Mouse (Mus musculus) urinary bladder, postnatal 10 days (tissue): ENCODE measurements at regions not wholly inside any gene's neighbourhood (a gene's known extent, or its start where the extent isn't known, plus 50 kb on each side); places are given as distances from the start of the nearest gene placed in this dataset.

Source experiments
- DNase-seq: peaks from one replicate; pipeline ENCODE4 v3.0.0; 2022; ENCODE audit warnings: low spot score

DNA sequence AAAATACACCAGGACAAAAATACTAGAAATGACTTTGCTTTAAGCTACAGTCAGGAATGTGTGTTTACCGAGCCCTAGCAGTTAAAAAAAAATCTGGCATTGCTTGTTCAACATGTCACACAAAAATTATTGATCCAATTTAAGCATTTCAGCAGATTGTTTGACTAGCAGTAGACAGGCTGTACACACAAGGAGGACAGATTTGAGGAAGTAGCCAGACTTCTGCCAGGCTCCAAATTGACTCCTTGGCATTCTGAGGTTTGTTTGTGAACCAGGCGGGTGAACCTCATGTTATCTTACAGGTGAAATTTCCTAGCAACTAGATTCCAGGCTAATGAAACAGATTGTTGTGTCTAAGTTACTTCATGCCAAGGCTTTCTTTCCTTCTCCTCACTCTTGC lies 348.8 kb downstream of the Hs3st3b1 start:
- no peak for DNase-seq

DNA sequence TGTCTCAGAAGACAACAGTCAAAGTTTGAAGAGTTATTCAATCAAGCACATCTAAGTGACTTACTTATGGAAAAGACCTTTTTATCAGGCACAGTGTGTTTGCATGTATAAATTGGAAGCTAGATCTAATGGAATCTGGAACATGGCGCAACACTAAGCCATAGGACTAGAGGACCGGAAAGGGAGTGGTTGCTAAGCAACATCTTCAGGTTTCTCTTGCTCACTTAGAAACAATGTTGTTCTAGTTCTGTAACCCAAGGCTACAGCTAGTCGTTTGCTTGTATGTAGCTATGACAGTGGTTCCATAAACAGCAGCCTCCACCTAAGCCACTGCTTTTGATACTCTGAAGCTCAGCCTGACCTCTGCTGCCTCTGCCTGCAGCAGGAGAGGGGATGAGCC lies 338.8 kb downstream of the Hs3st3b1 start:
- DNase-seq: no peak

DNA sequence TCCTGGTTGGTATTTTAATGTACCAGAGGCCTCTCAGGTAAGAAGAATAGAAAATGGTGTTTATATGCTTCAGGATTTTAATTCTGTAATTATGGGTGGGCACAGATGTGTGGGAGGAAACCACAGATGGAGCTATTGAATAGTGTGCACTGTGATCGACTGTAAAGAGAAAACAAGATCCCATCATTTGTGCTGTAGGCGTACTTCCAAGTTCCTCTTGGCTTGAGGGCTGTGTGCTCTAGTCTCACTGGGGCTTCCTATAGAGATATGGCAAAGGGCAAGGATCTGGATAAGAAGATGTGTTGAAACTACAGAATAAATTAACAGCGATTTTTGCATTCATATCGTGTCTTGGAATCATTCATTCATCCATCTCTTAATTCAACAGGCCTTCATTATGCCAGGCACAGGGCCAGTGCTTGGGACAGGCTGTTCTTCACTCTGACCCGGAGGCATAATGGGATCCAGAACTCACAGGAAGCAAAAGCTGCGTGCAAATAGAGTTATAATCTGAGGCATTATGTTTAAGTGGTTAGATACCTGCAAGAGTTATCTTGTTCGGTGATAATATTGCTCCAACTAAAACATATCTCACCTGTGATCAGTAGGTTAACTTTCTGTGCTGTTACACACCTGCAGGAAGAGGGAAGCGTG lies 336.7 kb downstream of the Hs3st3b1 start:
- DNase-seq: no peak

DNA sequence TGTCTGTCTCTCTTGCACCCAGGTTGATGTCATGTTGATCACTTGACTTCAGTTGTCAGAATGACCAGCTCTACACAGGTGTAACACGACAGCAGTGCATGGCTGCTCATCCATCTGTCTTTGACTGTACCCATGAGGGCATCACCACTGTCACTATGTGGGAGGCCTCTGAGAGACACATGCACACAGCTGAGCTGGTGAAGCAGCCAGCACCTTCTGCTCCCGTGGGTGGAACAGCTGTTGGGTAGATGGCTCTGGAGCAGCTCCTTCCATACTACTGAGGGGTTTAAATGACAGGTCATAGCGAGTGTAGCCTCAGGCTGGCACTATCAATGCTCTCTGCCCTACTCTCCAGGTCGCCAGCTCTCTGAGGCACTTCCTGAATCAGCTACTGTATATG lies 301.9 kb downstream of the Hs3st3b1 start:
- no peak for DNase-seq

DNA sequence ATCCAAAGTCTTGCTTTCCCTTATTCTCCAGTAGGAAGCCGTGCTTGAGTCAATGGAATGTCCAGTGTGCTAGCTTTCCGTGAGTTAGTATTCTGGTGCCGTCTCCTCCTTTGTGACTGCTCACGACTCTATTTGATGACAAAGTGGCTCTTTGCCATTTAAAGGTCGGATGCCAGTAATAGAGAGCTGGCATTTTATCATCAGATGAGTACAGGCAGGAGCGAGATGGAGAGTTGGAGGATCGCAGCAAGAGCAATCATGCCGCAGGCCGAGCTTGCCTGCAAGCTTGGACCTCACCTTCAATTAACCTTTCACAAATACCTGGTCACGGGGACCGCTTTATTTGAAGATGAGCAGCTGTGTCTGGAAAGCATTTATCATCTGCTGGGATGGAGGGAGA lies 291.8 kb downstream of the Hs3st3b1 start:
- no peak for DNase-seq

DNA sequence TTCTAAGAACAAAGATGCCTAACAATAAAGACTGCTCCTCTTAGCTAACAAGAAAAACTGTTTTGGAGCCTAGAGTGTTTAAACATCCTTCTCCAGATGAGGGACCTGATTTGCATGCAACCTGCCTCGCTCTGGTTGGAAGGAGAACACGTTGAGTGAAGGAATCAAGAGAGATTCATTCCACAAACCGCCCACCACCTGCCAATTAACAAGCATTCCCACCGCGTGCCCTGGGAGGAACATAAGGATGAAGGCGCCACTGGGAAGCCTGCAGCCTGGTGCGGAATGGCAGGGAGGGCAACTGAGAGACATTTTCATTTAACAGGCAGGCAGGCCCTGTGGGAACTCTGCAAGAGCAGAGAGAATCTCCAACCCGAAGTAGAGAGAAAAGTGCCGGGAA lies 265.0 kb downstream of the Hs3st3b1 start:
- no peak for DNase-seq

DNA sequence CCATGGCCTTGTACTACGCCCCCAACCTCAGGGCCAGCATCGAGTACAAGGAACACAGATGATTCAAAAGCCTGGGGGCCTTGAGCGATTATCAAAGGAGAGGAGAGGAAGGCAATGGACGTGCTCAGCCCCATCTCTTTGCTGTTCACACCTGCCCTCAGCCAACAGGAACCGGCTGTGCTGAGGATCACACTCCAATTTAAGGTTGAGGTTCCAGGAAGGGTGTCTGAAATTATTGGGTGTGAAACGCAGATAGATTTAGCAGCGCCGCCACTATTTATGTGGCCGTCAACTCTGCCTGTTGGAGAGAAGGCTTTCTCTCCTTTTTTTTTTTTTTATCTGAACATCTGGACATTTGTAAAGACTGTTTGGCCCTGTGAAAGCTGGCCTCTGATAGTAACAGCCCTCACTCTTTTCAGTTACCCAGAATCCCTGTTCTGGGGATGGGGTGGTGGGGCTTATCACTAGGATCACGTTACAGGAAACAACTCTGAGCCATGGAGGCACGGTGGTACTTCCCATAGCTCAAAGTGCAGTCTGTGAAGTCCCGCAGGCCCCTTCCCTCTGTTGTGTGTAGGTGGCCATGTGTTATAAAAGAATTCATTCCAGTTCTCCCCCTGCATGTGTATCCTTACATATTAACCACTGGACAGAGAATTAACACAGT lies 256.7 kb downstream of the Hs3st3b1 start:
- no peak for DNase-seq

DNA sequence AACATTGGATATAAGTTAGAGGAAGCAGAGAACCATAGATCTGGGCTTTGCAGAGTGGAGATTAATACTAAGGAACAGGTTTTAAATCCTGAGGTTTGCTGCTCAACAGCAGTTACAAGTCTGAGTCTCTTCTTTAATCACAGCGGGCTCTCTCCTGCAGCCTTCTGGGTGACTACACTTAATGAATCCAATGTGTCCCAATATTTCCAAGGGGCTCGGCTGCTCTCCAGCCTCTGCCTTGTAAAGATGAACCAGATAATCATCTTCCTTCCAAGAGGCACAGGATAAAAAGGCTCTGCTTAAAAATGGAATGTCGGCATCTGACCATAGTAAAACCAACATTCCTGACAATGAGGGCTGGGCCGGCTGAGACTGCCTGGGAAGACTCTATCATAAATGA lies 251.6 kb downstream of the Hs3st3b1 start:
- no peak for DNase-seq

DNA sequence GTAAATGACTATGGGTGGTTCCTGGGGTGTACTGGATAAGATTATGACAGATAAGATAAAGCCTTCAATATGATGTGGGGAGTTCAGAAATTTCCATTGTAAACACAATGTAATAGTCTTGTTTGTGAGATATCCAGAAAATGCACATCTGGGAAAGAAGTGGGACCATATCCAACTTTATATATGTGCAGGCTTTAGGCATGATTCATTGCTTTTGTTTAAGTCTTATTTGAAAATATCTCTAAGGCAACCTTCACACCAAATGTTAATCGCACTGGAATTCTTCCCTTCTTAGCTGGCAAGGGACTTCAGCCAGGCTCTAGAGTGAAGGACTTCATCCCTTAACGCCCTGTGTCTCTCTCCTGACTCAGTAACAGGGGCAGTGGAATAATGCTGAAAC lies 250.3 kb downstream of the Hs3st3b1 start:
- DNase-seq: no peak

DNA sequence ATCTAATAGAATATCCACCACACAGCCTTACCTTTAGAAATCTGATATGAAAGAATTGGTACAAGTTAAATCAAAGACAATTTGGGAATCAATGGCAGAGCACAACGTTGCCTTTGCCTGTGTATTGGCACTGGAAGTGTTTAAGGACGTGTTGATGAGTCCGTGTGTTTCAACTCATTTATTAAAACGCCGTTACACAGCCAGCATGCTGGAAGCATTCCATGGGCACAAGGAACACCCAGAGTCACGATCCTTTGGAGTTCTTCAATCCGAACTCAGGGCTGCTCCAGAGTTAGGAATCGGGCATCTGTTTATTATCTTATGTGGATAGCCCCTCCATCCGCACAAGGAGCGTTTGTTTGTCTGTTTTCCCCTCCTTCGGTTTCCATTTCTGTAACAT lies 244.2 kb downstream of the Hs3st3b1 start:
- DNase-seq: no peak

DNA sequence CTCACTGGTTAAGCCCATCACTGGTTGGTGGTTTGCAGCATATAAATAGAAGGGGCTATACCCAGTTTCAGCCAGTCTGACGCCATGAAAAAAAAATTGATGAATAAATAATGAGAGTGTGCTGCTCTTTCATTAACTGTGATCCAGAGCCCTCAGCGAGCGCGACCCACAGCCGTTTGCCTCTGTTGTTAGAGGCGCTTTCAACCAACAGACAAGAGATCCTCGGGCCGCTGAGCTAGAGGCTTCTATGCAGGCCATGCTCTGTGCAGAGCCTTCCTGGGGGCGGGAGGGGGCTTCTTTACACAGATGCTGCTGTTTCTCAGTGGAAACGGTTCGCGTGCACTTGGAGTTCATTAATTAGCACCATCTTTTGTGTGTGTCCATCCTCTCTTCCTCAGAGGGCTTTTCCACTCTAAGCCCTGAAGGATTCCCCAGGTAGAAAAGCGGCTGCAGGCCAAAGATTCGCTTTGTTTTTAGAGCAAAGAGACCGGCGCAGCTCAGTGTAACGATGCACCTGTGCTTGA lies 243.6 kb downstream of the Hs3st3b1 start:
- DNase-seq: no peak

DNA sequence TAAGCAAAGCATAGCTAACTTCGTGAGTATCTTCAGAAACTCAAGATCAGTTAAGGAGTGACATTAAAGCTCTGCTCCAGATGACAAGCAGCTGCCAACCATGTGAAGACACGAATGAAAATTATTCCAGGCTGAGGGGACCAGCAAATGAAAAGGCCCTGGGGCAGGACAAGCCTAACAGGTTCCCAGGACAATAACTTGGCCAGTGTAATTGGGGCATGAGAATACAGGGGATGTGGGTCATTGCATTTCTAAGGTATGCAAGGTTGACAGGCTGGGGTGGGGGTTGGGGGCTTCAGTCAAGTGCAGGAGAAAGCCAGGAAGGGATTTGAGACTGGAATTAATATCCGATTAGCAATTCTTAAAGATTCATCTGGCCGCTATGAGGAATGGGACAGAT lies 242.6 kb downstream of the Hs3st3b1 start:
- DNase-seq: no peak

DNA sequence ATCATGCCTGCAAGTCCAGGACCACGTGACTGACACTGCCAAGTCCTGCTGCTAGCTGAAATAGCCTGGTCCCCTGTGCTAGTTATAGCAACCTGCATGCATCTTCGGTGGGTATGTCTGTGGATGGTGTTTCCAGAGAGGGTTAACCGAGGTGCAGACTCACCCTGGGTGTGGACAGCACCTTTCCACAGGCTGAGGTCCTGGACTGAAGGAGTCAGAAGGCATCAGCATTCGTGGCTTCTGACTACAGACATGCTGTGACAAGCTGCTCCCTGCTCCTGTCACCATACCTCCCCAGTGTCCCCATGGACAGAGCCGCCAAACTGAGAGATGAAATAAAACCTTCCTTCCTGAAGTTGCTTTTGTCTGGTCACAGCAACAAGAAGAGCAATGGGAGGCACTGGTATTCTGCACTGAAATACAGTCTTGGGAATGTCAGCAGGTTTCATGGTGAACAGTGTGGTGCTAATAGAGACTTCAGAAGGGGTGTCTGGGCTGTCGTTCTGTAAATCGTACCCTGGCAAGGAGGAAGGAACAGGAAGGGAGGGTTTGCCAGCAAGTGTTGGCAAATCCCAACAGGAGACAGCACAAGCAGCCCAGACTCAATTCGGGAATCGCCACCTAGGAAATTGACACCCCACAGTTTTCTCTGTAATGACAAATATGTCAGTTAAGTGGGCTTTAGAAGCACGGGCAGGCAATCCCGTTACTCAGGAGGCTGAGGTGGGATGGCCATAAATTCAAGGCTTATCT lies 237.7 kb downstream of the Hs3st3b1 start:
- no peak for DNase-seq

DNA sequence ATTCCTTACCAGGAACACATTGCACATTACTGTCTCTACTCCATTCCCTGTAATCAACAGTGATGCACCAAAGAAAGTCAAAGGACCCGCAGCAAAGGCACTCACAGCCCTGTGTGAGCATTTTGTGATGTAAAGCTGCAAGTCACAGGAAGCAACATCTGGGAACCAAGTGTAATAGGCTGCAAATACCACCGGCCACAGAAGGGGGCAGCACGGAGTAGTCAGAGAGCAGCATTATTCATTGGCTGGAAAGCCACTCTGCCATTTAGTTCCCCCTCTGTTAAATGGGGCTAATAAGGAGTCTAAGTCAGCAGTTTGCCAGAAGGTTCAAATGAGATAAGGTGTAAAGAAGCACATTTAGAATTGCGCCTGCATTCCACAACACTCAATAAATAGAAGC lies 231.0 kb downstream of the Hs3st3b1 start:
- no peak for DNase-seq

DNA sequence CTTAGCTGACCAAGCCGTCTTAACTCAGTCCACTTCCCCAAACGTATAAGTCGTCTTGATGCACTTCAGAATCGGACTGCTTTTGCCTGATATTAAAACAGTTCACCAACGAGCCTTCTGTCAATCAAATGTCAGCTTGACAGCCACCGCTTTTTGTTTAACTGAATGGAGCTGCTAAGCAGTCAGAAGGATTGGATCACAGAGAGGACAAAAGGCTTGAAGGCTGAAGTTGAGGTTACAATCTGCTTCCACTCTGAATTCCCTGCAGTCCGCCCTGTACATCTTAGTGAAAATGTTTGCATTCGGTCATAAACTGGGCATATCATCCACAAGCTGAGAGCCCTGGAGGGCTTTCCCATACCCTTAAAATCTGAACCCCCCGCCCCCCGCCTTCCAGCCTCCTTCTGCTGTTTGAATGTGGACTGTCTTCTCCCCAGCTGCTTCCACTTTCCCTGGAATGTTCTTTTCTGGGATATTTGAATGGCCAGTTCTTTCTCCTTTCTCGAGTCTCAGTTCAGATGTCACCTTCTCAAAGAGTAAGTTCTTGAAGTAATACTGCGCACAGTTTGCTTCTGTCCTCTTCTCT lies 217.0 kb downstream of the Hs3st3b1 start:
- DNase-seq: no peak

DNA sequence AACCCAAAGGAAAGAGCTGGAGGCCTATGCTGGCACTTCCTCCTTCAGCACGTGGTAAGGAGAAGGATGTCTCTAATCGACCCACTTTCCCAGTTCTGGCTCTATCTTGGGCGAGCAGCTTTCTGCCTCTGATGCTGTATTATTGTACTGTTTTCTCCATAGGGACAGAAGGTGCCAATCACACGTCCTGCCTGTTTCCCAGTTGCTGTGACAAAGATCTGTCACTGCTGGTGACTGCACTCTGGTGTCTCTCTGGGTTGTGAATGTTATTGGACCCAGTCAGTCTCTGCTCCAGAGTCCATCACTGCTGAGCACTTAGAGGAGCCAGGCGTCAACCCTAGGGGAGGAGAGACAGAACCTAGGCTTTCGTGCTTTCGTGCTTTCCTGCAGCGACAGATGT lies 216.0 kb downstream of the Hs3st3b1 start:
- no peak for DNase-seq

DNA sequence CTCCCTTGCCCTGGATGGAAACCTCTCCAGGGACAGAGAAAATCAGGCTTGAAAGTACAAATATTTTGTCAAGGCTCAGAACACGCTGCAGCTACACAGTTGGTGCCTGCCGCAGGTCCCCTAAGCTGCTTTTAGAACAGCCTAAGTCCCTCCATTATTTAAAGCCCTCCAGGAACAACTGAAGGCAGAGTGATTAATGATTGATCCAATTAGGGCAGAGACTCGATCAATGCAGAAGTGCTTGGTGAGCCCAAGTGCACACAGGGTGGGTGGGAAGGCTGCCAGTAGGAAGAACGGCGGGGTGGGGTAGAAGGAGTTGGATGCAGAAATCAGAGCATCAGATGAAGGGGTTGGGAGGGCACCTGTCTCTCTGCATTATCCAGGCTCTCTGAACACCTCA lies 215.0 kb downstream of the Hs3st3b1 start:
- DNase-seq: no peak

DNA sequence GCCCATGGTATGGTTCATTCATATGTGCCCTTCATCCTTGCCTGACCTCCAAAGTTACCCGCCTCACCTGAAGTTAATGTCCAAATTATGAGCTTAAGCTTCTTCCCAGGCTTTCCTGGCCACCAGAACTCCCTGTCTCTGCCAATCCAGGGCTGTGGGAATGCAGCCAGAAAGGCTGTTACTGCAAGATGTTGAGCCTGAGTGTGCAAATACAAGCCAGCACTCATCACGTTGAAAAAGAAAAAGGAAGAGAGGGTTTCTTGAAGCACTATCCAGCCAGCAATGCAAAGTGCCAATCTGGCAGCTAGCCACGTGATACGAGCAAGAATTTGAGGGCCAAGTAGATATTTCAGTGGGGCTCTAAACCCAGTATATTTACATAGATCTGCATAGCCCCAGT lies 213.7 kb downstream of the Hs3st3b1 start:
- no peak for DNase-seq

DNA sequence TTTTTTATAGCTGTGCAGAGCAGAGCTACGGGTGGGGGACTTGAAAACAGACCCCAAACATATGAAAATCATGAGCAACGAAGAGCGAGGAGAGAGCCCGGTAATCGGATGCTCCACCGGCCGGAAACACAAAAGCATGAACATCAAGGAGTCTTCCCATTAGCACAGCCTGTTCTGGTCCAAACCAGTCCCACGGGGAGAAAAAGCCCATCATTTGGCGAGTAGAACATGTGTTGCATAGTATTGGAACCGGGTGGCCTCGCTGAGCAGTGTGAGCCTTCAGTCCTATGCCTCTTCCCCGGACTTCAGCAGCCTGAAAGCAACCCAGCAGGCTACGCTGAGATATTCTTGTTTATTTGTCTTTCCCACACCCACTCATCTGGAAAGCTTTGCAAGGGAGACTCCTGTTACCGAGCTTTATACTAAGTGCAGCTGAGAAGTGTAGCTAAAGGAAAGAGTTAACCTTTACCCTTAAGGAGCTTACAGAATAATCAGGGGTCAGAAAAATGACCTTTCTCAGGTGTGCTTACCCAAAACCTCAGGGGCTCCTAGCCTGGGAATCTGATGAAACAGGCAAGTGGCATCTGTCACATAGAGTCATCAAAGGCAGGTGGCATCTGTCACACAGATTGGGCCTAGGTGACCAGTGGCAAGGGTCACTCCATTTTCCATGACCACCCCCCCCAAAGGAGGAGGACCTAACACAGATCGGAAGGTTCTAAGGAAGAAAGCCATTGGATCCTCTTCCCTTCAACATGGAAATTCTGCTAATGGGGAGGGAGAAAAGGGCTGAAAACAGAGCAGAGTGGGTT lies 209.8 kb downstream of the Hs3st3b1 start:
- DNase-seq: no peak

DNA sequence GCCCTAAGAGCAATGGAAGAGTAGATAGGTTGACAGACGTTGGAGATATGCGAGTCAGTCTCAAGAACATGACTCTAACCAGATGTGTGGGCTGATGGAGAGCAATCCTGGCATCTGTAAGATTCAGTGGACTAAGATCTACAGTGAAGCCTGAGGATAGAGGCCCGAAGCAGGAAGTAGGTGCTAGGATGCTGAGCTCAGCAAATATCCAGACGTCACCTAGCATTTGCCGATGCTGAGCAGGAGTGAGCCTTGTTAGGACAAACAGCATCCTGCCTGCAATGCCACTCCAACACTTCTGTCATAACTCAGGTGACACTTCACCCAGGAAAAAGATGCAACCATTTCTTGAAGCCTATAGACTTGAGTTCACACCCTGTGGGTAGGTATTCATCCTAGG lies 199.8 kb downstream of the Hs3st3b1 start:
- DNase-seq: no peak

DNA sequence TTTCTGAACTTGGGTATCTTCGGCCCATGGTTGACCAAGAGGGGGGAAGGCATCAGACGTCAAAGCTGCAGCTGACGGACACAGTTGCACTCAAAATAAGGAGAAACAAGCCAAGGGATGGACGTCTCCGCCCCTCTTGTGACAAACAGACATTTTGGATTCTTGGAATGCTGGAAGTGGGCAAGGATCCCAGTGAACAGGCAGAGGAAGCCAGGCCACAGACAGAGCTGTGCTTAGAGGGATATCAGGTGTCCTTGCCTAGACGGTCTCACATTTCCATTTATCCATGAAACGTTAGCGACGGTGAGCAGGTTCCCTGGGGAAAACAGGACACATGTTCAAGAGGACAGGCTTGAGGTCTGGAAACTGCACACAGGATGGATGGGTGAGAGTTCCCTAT lies 191.2 kb downstream of the Hs3st3b1 start:
- DNase-seq: no peak

DNA sequence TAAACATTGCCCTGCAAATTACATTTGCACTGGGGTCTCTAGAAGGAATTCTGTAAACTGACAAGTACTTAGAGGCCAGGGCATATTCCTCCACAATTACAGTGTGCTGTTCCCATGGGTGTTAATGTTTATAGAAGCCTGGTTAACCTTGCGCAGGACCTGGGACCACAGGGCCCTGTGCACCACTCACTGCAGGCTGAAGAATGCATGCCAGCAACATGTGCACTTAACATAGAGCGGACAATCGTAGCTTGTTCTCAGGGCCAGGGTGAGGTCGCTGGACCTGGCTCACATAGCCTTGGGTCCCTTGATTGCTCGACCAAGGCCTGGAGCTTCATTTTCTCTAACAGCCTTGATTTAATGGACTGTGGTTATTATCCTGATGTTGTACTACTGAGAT lies 168.8 kb downstream of the Hs3st3b1 start:
- no peak for DNase-seq
